Mouse (Mus musculus): ENCODE measurements around the gene Iltifb. TPM values are rescaled to one million over a fixed set of nuclear protein-coding genes. Genes with fewer than 3 reads are reported as not detected.
"Not testable (repeated sequence)": the region's sequence is repeated elsewhere in the genome, so short reads cannot be mapped to it uniquely, and the experiment has no call there.

Iltifb gene
- not detected for polyA plus RNA-seq (2017; shearing (Covaris generic))

GRCm38 (mm10) chr10:118294938-118295337 lies at the start of gene Iltifb:
Gene Iltifb (minus strand): TSS chr10:118295038.
- no peak for ATAC-seq

GRCm38 (mm10) chr10:118343155-118343554 lies 48.3 kb upstream of the Iltifb start, which contains the start of gene Gm9046:
Gene Gm9046 (minus strand): TSS chr10:118343255.
- ATAC-seq: not testable (repeated sequence)

- not testable (repeated sequence) for ATAC-seq
Measured at GRCm38 (mm10) chr10:118337731-118338130, 42.9 kb upstream of the Iltifb start, which contains the start of gene Gm9045. Gene Gm9045 (minus strand): TSS chr10:118337831.

- ATAC-seq: not testable (repeated sequence)
Measured at GRCm38 (mm10) chr10:118332308-118332707, 37.5 kb upstream of the Iltifb start, which contains the start of gene Gm9044. Gene Gm9044 (minus strand): TSS chr10:118332408.

GRCm38 (mm10) chr10:118326869-118327268 lies 32.0 kb upstream of the Iltifb start, which contains the start of gene Gm9040:
Gene Gm9040 (minus strand): TSS chr10:118326969.
- ATAC-seq: not testable (repeated sequence)

GRCm38 (mm10) chr10:118319024-118319423 lies 24.2 kb upstream of the Iltifb start:
- no peak for ATAC-seq

- peak; percentile 45 for ATAC-seq
Measured at GRCm38 (mm10) chr10:118302133-118302532, 7.3 kb upstream of the Iltifb start.

GRCm38 (mm10) chr10:118283016-118283415 lies 11.8 kb downstream of the Iltifb start:
- not testable (repeated sequence) for ATAC-seq

- not testable (repeated sequence) for ATAC-seq
Measured at GRCm38 (mm10) chr10:118282565-118282964, 12.3 kb downstream of the Iltifb start.

- ATAC-seq: not testable (repeated sequence)
Measured at GRCm38 (mm10) chr10:118278069-118278468, 16.8 kb downstream of the Iltifb start.

GRCm38 (mm10) chr10:118271416-118271815 lies 23.4 kb downstream of the Iltifb start:
- ATAC-seq: not testable (repeated sequence)

GRCm38 (mm10) chr10:118268812-118269211 lies 26.0 kb downstream of the Iltifb start:
- ATAC-seq: not testable (repeated sequence)

GRCm38 (mm10) chr10:118258388-118258787 lies 36.5 kb downstream of the Iltifb start, which contains the start of gene Gm32802:
Gene Gm32802 (plus strand): TSS chr10:118258688.
- not testable (repeated sequence) for ATAC-seq

- no peak for ATAC-seq
Measured at GRCm38 (mm10) chr10:118250852-118251295, 44.0 kb downstream of the Iltifb start.

GRCm38 (mm10) chr10:118249006-118249595 lies 45.7 kb downstream of the Iltifb start:
- ATAC-seq: not testable (repeated sequence)

- not testable (repeated sequence) for ATAC-seq
Measured at GRCm38 (mm10) chr10:118240680-118241079, 54.2 kb downstream of the Iltifb start, which contains the start of gene Gm32717. Gene Gm32717 (minus strand): TSS chr10:118240780.

Other genes starting within 250 kb of the Iltifb start
- gene Mdm1, start 153.2 kb downstream of the Iltifb start, polyA plus RNA-seq (2017; shearing (Covaris generic)): 1 to 10 TPM; 7.6 to 7.8 TPM
- gene Il22, start 90.1 kb downstream of the Iltifb start, polyA plus RNA-seq (2017; shearing (Covaris generic)): not detected
- not detected for gene Gm32717, start 54.3 kb downstream of the Iltifb start, polyA plus RNA-seq (2017; shearing (Covaris generic))
- not detected for gene Gm32802, start 36.4 kb downstream of the Iltifb start, polyA plus RNA-seq (2017; shearing (Covaris generic))
- not detected for gene Gm9040, start 31.9 kb upstream of the Iltifb start, polyA plus RNA-seq (2017; shearing (Covaris generic))
- not detected for gene Gm9044, start 37.4 kb upstream of the Iltifb start, polyA plus RNA-seq (2017; shearing (Covaris generic))
- under 1 TPM in 1 of 2 experiments, not detected in 1; 0.13 TPM for gene Gm9045, start 42.8 kb upstream of the Iltifb start, polyA plus RNA-seq (2017; shearing (Covaris generic))
- gene Gm9046, start 48.2 kb upstream of the Iltifb start, polyA plus RNA-seq (2017; shearing (Covaris generic)): under 1 TPM in 1 of 2 experiments, not detected in 1; 0.42 TPM
- gene Gm9048, start 53.6 kb upstream of the Iltifb start, polyA plus RNA-seq (2017; shearing (Covaris generic)): not detected
- under 1 TPM in 1 of 2 experiments, not detected in 1; 0.13 TPM for gene Gm9049, start 59.1 kb upstream of the Iltifb start, polyA plus RNA-seq (2017; shearing (Covaris generic))
- 10 to 100 TPM in 1 of 2 experiments, 1 to 10 TPM in 1; 5.5 to 10.6 TPM for gene Ifng, start 146.0 kb upstream of the Iltifb start, polyA plus RNA-seq (2017; shearing (Covaris generic))

All from CD4-positive, CD25-positive, alpha-beta regulatory T cell, adult 4 months (primary cell).